In the genomic region with DNA sequence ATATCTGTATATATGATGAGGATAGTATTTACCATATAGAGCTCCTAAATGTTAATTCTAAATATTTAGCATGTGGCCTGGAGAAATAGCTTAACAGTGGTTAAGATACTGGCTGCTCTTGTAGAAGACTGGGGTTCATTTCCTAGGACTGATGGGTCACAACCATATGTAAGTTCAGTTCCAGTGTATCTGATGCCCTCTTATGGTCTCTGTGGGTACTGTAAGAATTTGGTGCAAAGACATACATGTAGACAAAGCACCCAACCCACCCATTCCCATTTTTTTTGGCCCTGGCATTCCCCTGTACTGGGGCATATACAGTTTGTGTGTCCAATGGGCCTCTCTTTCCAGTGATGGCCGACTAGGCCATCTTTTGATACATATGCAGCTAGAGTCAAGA, we compare ENCODE assay signal across 8 mouse cellular contexts. TPM values are rescaled to one million over a fixed set of nuclear protein-coding genes. Genes with fewer than 3 reads are reported as not detected.
A peak's percentile ranks its signal among the peaks of the same experiment; 100 is the strongest.
DNase-seq lines count a peak whose midpoint lies in the region; ATAC-seq lines count a peak whose summit lies in the region.
"Not testable (repeated sequence)": the region's sequence is repeated elsewhere in the genome, so short reads cannot be mapped to it uniquely, and the experiment has no call there.

No protein-coding gene starts in this region.

- H3K27me3 ChIP-seq in midbrain, embryonic 12.5 days: not testable (repeated sequence)

- DNase-seq in A20 (ENCODE audit: low read depth, low spot score): peak; percentile 69
- peak; percentile 52 for DNase-seq in T-cell, adult 2 months (ENCODE audit: low spot score)
- peak; percentile 51 to 62 for DNase-seq in cerebellum, postnatal 14 days
- DNase-seq in left cerebral cortex, adult 18-20 months (ENCODE audit: low spot score in 2 of 2): peak; percentile 12 to 48
- peak; percentile 33 for DNase-seq in right cerebral cortex, adult 18-20 months

- H3K27ac ChIP-seq in midbrain, embryonic 12.5 days (replicated peaks): not testable (repeated sequence)

- H3K36me3 ChIP-seq in midbrain, embryonic 12.5 days: not testable (repeated sequence)

- H3K9me3 ChIP-seq in midbrain, embryonic 12.5 days: not testable (repeated sequence)

- H3K4me1 ChIP-seq in midbrain, embryonic 12.5 days: not testable (repeated sequence)

- H3K4me3 ChIP-seq in midbrain, embryonic 12.5 days: not testable (repeated sequence)

- ATAC-seq in frontal cortex, adult (ENCODE audit: low TSS enrichment): peak; percentile 90
- ATAC-seq in inflammation-experienced regulatory T-cells, adult 6 months: peak; percentile 73
- ATAC-seq in midbrain, embryonic 12.5 days (ENCODE audit: low FRiP score, low read depth): peak; percentile 60

- H3K4me2 ChIP-seq in midbrain, embryonic 12.5 days (replicated peaks): not testable (repeated sequence)

- 67% methylated on average over 1 of the region's 1 CpGs for WGBS in midbrain, embryonic 12.5 days

- not testable (repeated sequence) for H3K9ac ChIP-seq in midbrain, embryonic 12.5 days (replicated peaks)

RNA-seq across cellular contexts. Expression of a gene that starts 9.3 kb away (rescaled TPM):
- polyA plus RNA-seq in inflammation-experienced regulatory T-cells, adult 6 months (2017; shearing (Covaris generic)): 10 to 100 TPM; 28.0 to 33.2 (median 32.3) TPM
- 10 to 100 TPM; 12.3 to 15.3 TPM for total RNA-seq in left cerebral cortex, adult 18-20 months (2021)
- polyA plus RNA-seq in midbrain, embryonic 12.5 days (2016; fragmentation: Nextera tagmentation; extraction: Ambion mirVana): 30.8 and 33.7 TPM in 2 replicates

RNA-seq across cellular contexts. Expression of a gene that starts 36.5 kb away (rescaled TPM):
- polyA plus RNA-seq in inflammation-experienced regulatory T-cells, adult 6 months (2017; shearing (Covaris generic)): 100 to 1,000 TPM in 2 of 3 experiments, 10 to 100 TPM in 1; 96.3 to 126 (median 110) TPM
- 10 to 100 TPM; 38.1 to 43.3 TPM for total RNA-seq in left cerebral cortex, adult 18-20 months (2021)
- polyA plus RNA-seq in midbrain, embryonic 12.5 days (2016; fragmentation: Nextera tagmentation; extraction: Ambion mirVana): 11.9 and 17.2 TPM in 2 replicates
